Mouse (Mus musculus): ENCODE data around the gene Ift46.

DNA sequence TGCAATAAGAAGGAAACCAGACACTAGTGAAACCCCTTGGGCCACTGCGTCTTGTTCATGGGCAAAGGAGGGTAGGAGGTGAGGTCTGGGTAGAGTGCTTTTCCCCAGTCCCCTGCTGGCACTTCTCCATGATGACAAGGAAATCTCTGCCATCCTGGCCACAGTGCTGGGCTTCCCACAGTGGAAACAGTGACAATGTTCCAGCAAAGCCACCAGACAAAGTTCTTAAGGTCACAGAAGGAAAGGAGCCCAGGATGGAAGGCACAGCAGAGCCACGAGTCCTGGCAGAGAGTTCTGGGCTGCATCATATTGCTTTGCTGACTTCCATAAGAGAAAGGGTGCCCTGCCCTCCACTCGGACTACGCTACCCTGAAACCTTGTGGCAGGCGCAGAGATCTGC lies 37.8 kb downstream of the Ift46 start:
- TF ChIP-seq POLR2A (IDR thresholded peaks at IDR 0.05; ENCODE audit: insufficient read depth, low read depth, low read length) = no peak
- TF ChIP-seq CTCF (IDR thresholded peaks at IDR 0.05) = no peak
- no peak for TF ChIP-seq EP300 (IDR thresholded peaks at IDR 0.05; ENCODE audit: insufficient read depth, low read depth, low read length)
